Comparison of ENCODE assay signal across 13 mouse cellular contexts in the genomic region with DNA sequence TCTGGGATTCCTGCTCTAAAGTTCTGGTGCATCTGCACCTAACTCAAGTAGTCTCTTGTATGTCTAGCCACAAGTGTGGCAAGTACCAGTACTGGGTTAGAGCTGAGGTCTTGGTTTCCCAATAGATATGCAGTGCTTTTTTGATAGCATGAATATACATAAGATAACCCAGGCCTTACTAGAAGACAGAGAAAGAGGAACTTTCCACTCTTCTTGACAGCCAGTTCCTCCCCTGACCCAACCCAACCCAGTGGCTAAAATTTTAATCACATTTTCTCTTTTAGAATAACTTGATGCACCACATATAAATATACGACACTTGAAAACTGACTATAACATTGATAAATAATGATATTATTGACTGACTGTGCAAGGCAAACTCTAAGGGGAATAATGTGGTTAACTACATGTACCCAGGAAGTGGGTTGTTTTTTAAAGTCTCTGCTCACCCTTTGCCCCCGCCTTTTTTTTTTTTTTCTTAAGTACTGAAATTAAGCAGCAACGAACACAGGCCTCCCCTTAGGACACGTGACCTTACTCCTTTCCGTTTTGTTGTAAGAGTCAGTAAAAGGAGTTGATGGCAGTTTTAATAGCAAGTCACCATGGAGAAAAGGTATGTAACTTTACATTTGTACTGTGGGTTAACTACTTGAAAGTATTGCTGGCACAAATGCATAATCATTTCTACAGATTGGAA. TPM values are rescaled to one million over a fixed set of nuclear protein-coding genes. Genes with fewer than 3 reads are reported as not detected.
A peak's percentile ranks its signal among the peaks of the same experiment; 100 is the strongest.
DNase-seq lines count a peak whose midpoint lies in the region; ATAC-seq and TF ChIP-seq lines count a peak whose summit lies in the region.
"Had no signal": no experiment of that assay in that cellular context is flagged by ENCODE, and none has a peak within 500 bp of the region (broad histone marks: within the 10 kb centered on the region; RNA-seq: fewer than 3 reads in every experiment).

A gene (plus strand): TSS at position 538 of the 697 bp plus-strand sequence.

- no peak within 1 kb of the TSS for H3K4me3 ChIP-seq in heart, postnatal 0 days (ENCODE audit: low read depth, low read length)
- no peak within 1 kb of the TSS for H3K4me3 ChIP-seq in heart, embryonic 10.5 days
- H3K4me3 ChIP-seq in embryonic facial prominence, embryonic 10.5 days = no peak within 1 kb of the TSS
- H3K4me3 ChIP-seq: limb, embryonic 15.5 days had no signal

- TF ChIP-seq CTCF in heart, postnatal 0 days (IDR thresholded peaks at IDR 0.05; ENCODE audit: low read depth) = no peak

- peak within 1 kb of the TSS; percentile 31; the same call in 1 of the 2 replicates for H3K4me2 ChIP-seq in heart, postnatal 0 days (ENCODE audit: low read depth, low read length)
- H3K4me2 ChIP-seq: limb, embryonic 15.5 days had no signal

- WGBS in heart, postnatal 0 days = 67% methylated on average over 5 of the region's 5 CpGs
- WGBS in heart, embryonic 10.5 days = 79% methylated on average over 5 of the region's 5 CpGs
- 79% methylated on average over 5 of the region's 5 CpGs for WGBS in embryonic facial prominence, embryonic 10.5 days

- H3K36me3 ChIP-seq in heart, postnatal 0 days (replicated peaks; ENCODE audit: control insufficient read depth, insufficient read depth, low read length) = no peaks in the 10 kb centered on the region
- no peaks in the 10 kb centered on the region for H3K36me3 ChIP-seq in heart, embryonic 10.5 days
- no peaks in the 10 kb centered on the region for H3K36me3 ChIP-seq in embryonic facial prominence, embryonic 10.5 days (replicated peaks)
- H3K36me3 ChIP-seq: limb, embryonic 15.5 days had no signal

- H3K27ac ChIP-seq in heart, postnatal 0 days (ENCODE audit: low read depth) = no peak within 1 kb of the TSS
- H3K27ac ChIP-seq in heart, embryonic 10.5 days = no peak within 1 kb of the TSS
- no peak within 1 kb of the TSS for H3K27ac ChIP-seq in embryonic facial prominence, embryonic 10.5 days (replicated peaks)
- H3K27ac ChIP-seq: limb, embryonic 15.5 days had no signal

- DNase-seq in heart, postnatal 0 days (ENCODE audit: low spot score) = no peak
- no peak for DNase-seq in heart, embryonic 10.5 days (ENCODE audit: low spot score)
- DNase-seq in CD4-positive helper T cell, adult 2 months (ENCODE audit: low read depth, low spot score) = peak; percentile 90
- DNase-seq in adrenal gland, postnatal 10 days = no peak
- no peak for DNase-seq in embryonic facial prominence, embryonic 10.5 days (ENCODE audit: low spot score)
- DNase-seq: cerebellum, postnatal 25 days; gastrocnemius, postnatal 36 days; kidney, postnatal 4 days had no signal

- no peaks in the 10 kb centered on the region for H3K4me1 ChIP-seq in heart, postnatal 0 days (ENCODE audit: control insufficient read depth, insufficient read depth)
- H3K4me1 ChIP-seq in heart, embryonic 10.5 days = no peaks in the 10 kb centered on the region
- H3K4me1 ChIP-seq in embryonic facial prominence, embryonic 10.5 days = no peaks in the 10 kb centered on the region
- H3K4me1 ChIP-seq: limb, embryonic 15.5 days had no signal

- ATAC-seq in heart, postnatal 0 days (ENCODE audit: insufficient read depth, low read depth) = no peak
- ATAC-seq in granulocyte monocyte progenitor cell, adult 5-6 weeks (replicated peaks; ENCODE audit: poor library complexity, severe bottlenecking) = peak; percentile 89
- ATAC-seq in monocyte, adult 5-6 weeks (replicated peaks; ENCODE audit: insufficient number of reproducible peaks, low FRiP score, low TSS enrichment, poor library complexity, severe bottlenecking) = peak; percentile 77
- no peak for ATAC-seq in cerebellum, adult (ENCODE audit: insufficient number of reproducible peaks, low FRiP score, low TSS enrichment)
- ATAC-seq: hindbrain, embryonic 16.5 days had no signal

- no peaks in the 10 kb centered on the region for H3K27me3 ChIP-seq in heart, postnatal 0 days (ENCODE audit: control insufficient read depth, insufficient read depth, low read length)
- H3K27me3 ChIP-seq in heart, embryonic 10.5 days (ENCODE audit: insufficient read depth, poor library complexity, severe bottlenecking) = no peaks in the 10 kb centered on the region
- no peaks in the 10 kb centered on the region for H3K27me3 ChIP-seq in embryonic facial prominence, embryonic 10.5 days (replicated peaks; ENCODE audit: low read depth, poor library complexity, severe bottlenecking)
- H3K27me3 ChIP-seq: limb, embryonic 15.5 days had no signal

- no peak for TF ChIP-seq EP300 in heart, postnatal 0 days (IDR thresholded peaks at IDR 0.05; ENCODE audit: low read depth)

- no peak within 1 kb of the TSS for H3K9ac ChIP-seq in heart, postnatal 0 days (replicated peaks; ENCODE audit: low read depth, low read length)
- H3K9ac ChIP-seq: limb, embryonic 15.5 days had no signal

- no peaks in the 10 kb centered on the region for H3K9me3 ChIP-seq in heart, postnatal 0 days (replicated peaks; ENCODE audit: control insufficient read depth, low read length)
- no peaks in the 10 kb centered on the region for H3K9me3 ChIP-seq in heart, embryonic 10.5 days
- no peaks in the 10 kb centered on the region for H3K9me3 ChIP-seq in embryonic facial prominence, embryonic 10.5 days
- H3K9me3 ChIP-seq: limb, embryonic 15.5 days had no signal

RNA-seq across cellular contexts. Expression of the gene that starts here (rescaled TPM):
- 1.7 and 2.2 TPM in 2 replicates for total RNA-seq in heart, postnatal 0 days (2014; rRNA removed; ENCODE audit: low replicate concordance)
- 0.46 and 0.55 TPM in 2 replicates for polyA plus RNA-seq in heart, postnatal 0 days (2015; fragmentation: Nextera tagmentation; extraction: Ambion mirVana)
- 0.11 and 0.38 TPM in 2 replicates for polyA plus RNA-seq in heart, embryonic 10.5 days (2016; fragmentation: Nextera tagmentation; extraction: Ambion mirVana)
- 99.5 and 105 TPM in 2 replicates for total RNA-seq in granulocyte monocyte progenitor cell, adult 5-6 weeks (2014; fragmentation: Nextera tagmentation)
- total RNA-seq in granulocyte monocyte progenitor cell, adult 5-6 weeks (2017) = 146 and 174 TPM in 2 replicates
- total RNA-seq in monocyte, adult 5-6 weeks (2017) = 182 to 204 TPM (median 191 TPM) in 3 replicates
- total RNA-seq in adrenal gland, postnatal 10 days (2021) = 1 to 10 TPM; 2.9 to 4.3 TPM
- polyA plus RNA-seq in embryonic facial prominence, embryonic 10.5 days (2016; fragmentation: Nextera tagmentation; extraction: Ambion mirVana) = 0.31 and 0.50 TPM in 2 replicates

Comparison
In these comparisons a context has a peak if more than half of its experiments do, and no peak if none do; other contexts are left out.
1. RNA of the gene that starts here (total RNA-seq): 182 to 204 TPM in monocyte, adult 5-6 weeks and 99.5 to 174 TPM in granulocyte monocyte progenitor cell, adult 5-6 weeks; 2.9 to 4.3 TPM in adrenal gland, postnatal 10 days and 1.7 to 2.2 TPM in heart, postnatal 0 days; every median in the first group is over 10 times any median in the second.
2. ATAC-seq: peak in granulocyte monocyte progenitor cell, adult 5-6 weeks (single experiment) and monocyte, adult 5-6 weeks (single experiment); none in heart, postnatal 0 days (single experiment) and cerebellum, adult (single experiment).